In genomic region chr9:47530544-47530921, GRCm38 (mm10) we compare ENCODE assay signal across 8 mouse cellular contexts. TPM values are rescaled to one million over a fixed set of nuclear protein-coding genes. Genes with fewer than 3 reads are reported as not detected.
DNase-seq lines count a peak whose midpoint lies in the region; ATAC-seq and TF ChIP-seq lines count a peak whose summit lies in the region.

No protein-coding gene starts in this region.

- H3K9me3 ChIP-seq in erythroblast, embryonic 14.5 days (ENCODE audit: control insufficient read depth, low read length): peaks cover 5% of the 10 kb centered on the region; the same call in 1 of the 2 replicates
- H3K9me3 ChIP-seq in limb, embryonic 11.5 days (ENCODE audit: control insufficient read depth, low read length): no peaks in the 10 kb centered on the region

- WGBS in limb, embryonic 11.5 days: under 1% methylated on average over 28 of the region's 30 CpGs
- WGBS in small intestine, adult 2 months: 2% methylated on average over 30 of the region's 30 CpGs

- peaks cover 71% of the 10 kb centered on the region for H3K27me3 ChIP-seq in erythroblast, embryonic 14.5 days (ENCODE audit: control insufficient read depth)
- H3K27me3 ChIP-seq in limb, embryonic 11.5 days (ENCODE audit: control insufficient read depth, insufficient read depth, low read length): 0 out of 2 replicates have a peak, but pooled peaks cover 3% of the 10 kb centered on the region
- H3K27me3 ChIP-seq in small intestine, adult 2 months (ENCODE audit: control insufficient read depth, insufficient read depth, low read length): peaks cover 48% of the 10 kb centered on the region

- H3K4me3 ChIP-seq in erythroblast, embryonic 14.5 days (replicated peaks): peak overlapping the region; percentile 57
- peak overlapping the region; percentile 64 for H3K4me3 ChIP-seq in limb, embryonic 11.5 days (ENCODE audit: low read depth, low read length)
- H3K4me3 ChIP-seq in small intestine, adult 2 months (ENCODE audit: low read depth, low read length): peak overlapping the region; percentile 90

- H3K9ac ChIP-seq in limb, embryonic 11.5 days (ENCODE audit: low read length): peak overlapping the region; percentile 85

- DNase-seq in ovary, postnatal 10 days (ENCODE audit: low spot score): peak; percentile 6
- DNase-seq in ovary, adult 18-20 months (ENCODE audit: low spot score): no peak
- no peak for DNase-seq in limb, embryonic 11.5 days (ENCODE audit: low spot score)
- DNase-seq in adrenal gland, postnatal 14 days: no peak
- no peak for DNase-seq in left cerebral cortex, adult 8-10 months (ENCODE audit: low spot score in 2 of 2)

- TF ChIP-seq CTCF in small intestine, adult 2 months (IDR thresholded peaks at IDR 0.05; ENCODE audit: extremely low read depth, insufficient read length, insufficient replicate concordance, low read depth, low read length): no peak

- TF ChIP-seq POLR2A in small intestine, adult 2 months (IDR thresholded peaks at IDR 0.05; ENCODE audit: low read depth, low read length): no peak

- H3K27ac ChIP-seq in limb, embryonic 11.5 days (replicated peaks; ENCODE audit: low read depth, low read length): peak overlapping the region; percentile 54
- H3K27ac ChIP-seq in small intestine, adult 2 months (ENCODE audit: insufficient read depth, low read depth, low read length): no peak overlapping the region

- peak overlapping the region; percentile 90 for H3K4me2 ChIP-seq in limb, embryonic 11.5 days (ENCODE audit: low read depth, severe bottlenecking)

- no peaks in the 10 kb centered on the region for H3K36me3 ChIP-seq in erythroblast, embryonic 14.5 days (ENCODE audit: control insufficient read depth)
- no peaks in the 10 kb centered on the region for H3K36me3 ChIP-seq in limb, embryonic 11.5 days (ENCODE audit: control insufficient read depth, insufficient read depth, low read length)
- H3K36me3 ChIP-seq in small intestine, adult 2 months (ENCODE audit: control insufficient read depth, insufficient read depth, low read length): no peaks in the 10 kb centered on the region

- H3K4me1 ChIP-seq in erythroblast, embryonic 14.5 days (ENCODE audit: control insufficient read depth): peaks cover 9% of the 10 kb centered on the region
- H3K4me1 ChIP-seq in limb, embryonic 11.5 days (ENCODE audit: control insufficient read depth, insufficient read depth, low read length): peaks cover 11% of the 10 kb centered on the region; the same call in 1 of the 2 replicates
- peaks cover 16% of the 10 kb centered on the region for H3K4me1 ChIP-seq in small intestine, adult 2 months (ENCODE audit: control insufficient read depth, insufficient read depth, insufficient read length, low read length)

- no peak for ATAC-seq in erythroblast, adult 5-6 weeks (replicated peaks; ENCODE audit: low FRiP score, poor library complexity, severe bottlenecking)
- ATAC-seq in limb, embryonic 11.5 days (ENCODE audit: insufficient number of reproducible peaks, low FRiP score, low TSS enrichment, low read depth): peak; percentile 52

RNA-seq across cellular contexts. Expression of gene Cadm1, which starts 0.6 kb away (rescaled TPM):
- 0.07 TPM in 1 of 2 replicates, not detected in the other for polyA plus RNA-seq in erythroblast, embryonic 14.5 days (2012)
- total RNA-seq in erythroblast, adult 5-6 weeks (2015; ENCODE audit: low replicate concordance): 2.9 and 6.0 TPM in 2 replicates
- total RNA-seq in erythroblast, adult 5-6 weeks (2017; ENCODE audit: low replicate concordance): 0.70 and 0.85 TPM in 2 replicates
- polyA plus RNA-seq in limb, embryonic 11.5 days (2014; fragmentation: Nextera tagmentation; extraction: Ambion mirVana): 57.3 and 61.0 TPM in 2 replicates
- polyA plus RNA-seq in small intestine, adult 2 months (2012; rRNA removed): 1.4 and 3.2 TPM in 2 replicates
- 31.9 and 32.7 TPM in 2 replicates for total RNA-seq in adrenal gland, postnatal 14 days (2021)
- total RNA-seq in left cerebral cortex, adult 8-10 months (2022): 100 to 1,000 TPM; 218 to 230 (median 223) TPM
